Mouse (Mus musculus): ENCODE data around the gene Zcchc2. TPM values are rescaled to one million over a fixed set of nuclear protein-coding genes. Genes with fewer than 3 reads are reported as not detected.

The Zcchc2 gene
- polyA plus RNA-seq, 2 experiments = 2.8 to 12.1 TPM

- no peak overlapping the region for H3K27ac ChIP-seq (replicated peaks; ENCODE audit: low read depth, low read length)
- ATAC-seq (ENCODE audit: low FRiP score, low read depth) (no peak), DNase-seq (ENCODE audit: low spot score) (no peak)
- H3K9me3 ChIP-seq (ENCODE audit: control insufficient read depth, low read length) = no peaks in the 10 kb centered on the region
- no peaks in the 10 kb centered on the region for H3K27me3 ChIP-seq (ENCODE audit: control insufficient read depth, insufficient read depth, low read length)
- no peak overlapping the region for H3K9ac ChIP-seq (ENCODE audit: low read depth, low read length, severe bottlenecking)
- no peak overlapping the region for H3K4me3 ChIP-seq (replicated peaks; ENCODE audit: low read length)
- WGBS = 34% methylated on average over 4 of the region's 4 CpGs
- no peaks in the 10 kb centered on the region for H3K4me1 ChIP-seq (ENCODE audit: control insufficient read depth, insufficient read depth, low read length)
- H3K36me3 ChIP-seq (ENCODE audit: control insufficient read depth, insufficient read depth, low read length) = no peaks in the 10 kb centered on the region
- H3K4me2 ChIP-seq (replicated peaks; ENCODE audit: low read depth, low read length, severe bottlenecking) = no peak overlapping the region
- no peak for TF ChIP-seq POLR2A (IDR thresholded peaks at IDR 0.05; ENCODE audit: borderline replicate concordance, extremely low read depth, insufficient read depth, insufficient read length)
These were observed 25.7 kb upstream of the Zcchc2 start for GRCm38 (mm10) chr1:105964514-105964913.

GRCm38 (mm10) chr1:105965189-105965588, 25.0 kb upstream of the Zcchc2 start:
- no peaks in the 10 kb centered on the region for H3K4me1 ChIP-seq (ENCODE audit: control insufficient read depth, insufficient read depth, low read length)
- 74% methylated on average over 5 of the region's 5 CpGs for WGBS
- DNase-seq (ENCODE audit: low spot score) (peak; percentile 5), ATAC-seq (ENCODE audit: low FRiP score, low read depth) (no peak)
- H3K27me3 ChIP-seq (ENCODE audit: control insufficient read depth, insufficient read depth, low read length) = no peaks in the 10 kb centered on the region
- TF ChIP-seq POLR2A (IDR thresholded peaks at IDR 0.05; ENCODE audit: borderline replicate concordance, extremely low read depth, insufficient read depth, insufficient read length) = no peak
- no peak overlapping the region for H3K4me2 ChIP-seq (replicated peaks; ENCODE audit: low read depth, low read length, severe bottlenecking)
- H3K27ac ChIP-seq (replicated peaks; ENCODE audit: low read depth, low read length) = no peak overlapping the region
- no peak overlapping the region for H3K9ac ChIP-seq (ENCODE audit: low read depth, low read length, severe bottlenecking)
- H3K9me3 ChIP-seq (ENCODE audit: control insufficient read depth, low read length) = no peaks in the 10 kb centered on the region
- no peaks in the 10 kb centered on the region for H3K36me3 ChIP-seq (ENCODE audit: control insufficient read depth, insufficient read depth, low read length)
- no peak overlapping the region for H3K4me3 ChIP-seq (replicated peaks; ENCODE audit: low read length)

GRCm38 (mm10) chr1:105971490-105972170, 18.6 kb upstream of the Zcchc2 start:
- H3K9ac ChIP-seq (ENCODE audit: low read depth, low read length, severe bottlenecking) = no peak overlapping the region
- H3K4me1 ChIP-seq (ENCODE audit: control insufficient read depth, insufficient read depth, low read length) = peaks cover 3% of the 10 kb centered on the region; the same call in 1 of the 2 replicates
- no peaks in the 10 kb centered on the region for H3K36me3 ChIP-seq (ENCODE audit: control insufficient read depth, insufficient read depth, low read length)
- H3K27ac ChIP-seq (replicated peaks; ENCODE audit: low read depth, low read length) = no peak overlapping the region
- DNase-seq (ENCODE audit: low spot score) (no peak), ATAC-seq (ENCODE audit: low FRiP score, low read depth) (no peak)
- H3K27me3 ChIP-seq (ENCODE audit: control insufficient read depth, insufficient read depth, low read length) = no peaks in the 10 kb centered on the region
- no peaks in the 10 kb centered on the region for H3K9me3 ChIP-seq (ENCODE audit: control insufficient read depth, low read length)
- no peak for TF ChIP-seq POLR2A (IDR thresholded peaks at IDR 0.05; ENCODE audit: borderline replicate concordance, extremely low read depth, insufficient read depth, insufficient read length)
- WGBS = 50% methylated on average over 10 of the region's 10 CpGs
- no peak overlapping the region for H3K4me3 ChIP-seq (replicated peaks; ENCODE audit: low read length)
- no peak overlapping the region for H3K4me2 ChIP-seq (replicated peaks; ENCODE audit: low read depth, low read length, severe bottlenecking)

DNA sequence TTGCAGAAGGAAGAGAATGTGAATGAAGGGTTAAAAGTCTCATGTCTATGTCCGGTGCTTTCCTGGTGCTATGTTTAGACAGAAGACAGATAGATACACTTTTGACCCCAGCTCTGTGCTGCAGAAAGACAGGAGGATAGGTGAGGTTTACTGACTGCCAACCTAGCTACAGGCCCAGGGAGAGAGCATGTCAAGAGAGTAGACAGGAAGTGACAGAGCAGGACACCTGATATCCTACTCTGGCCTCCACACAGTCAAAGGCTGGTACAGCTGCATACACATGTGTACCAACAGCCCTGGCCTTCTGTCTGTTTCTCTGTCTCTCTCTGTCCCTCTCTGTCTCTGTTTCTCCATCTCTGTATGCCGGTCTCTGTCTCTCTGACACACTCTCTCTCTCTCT, 16.2 kb upstream of the Zcchc2 start:
- TF ChIP-seq POLR2A (IDR thresholded peaks at IDR 0.05; ENCODE audit: borderline replicate concordance, extremely low read depth, insufficient read depth, insufficient read length) = no peak
- DNase-seq (ENCODE audit: low spot score) (no peak), ATAC-seq (ENCODE audit: low FRiP score, low read depth) (no peak)
- H3K27me3 ChIP-seq (ENCODE audit: control insufficient read depth, insufficient read depth, low read length) = no peaks in the 10 kb centered on the region
- H3K27ac ChIP-seq (replicated peaks; ENCODE audit: low read depth, low read length) = no peak overlapping the region
- no peak overlapping the region for H3K9ac ChIP-seq (ENCODE audit: low read depth, low read length, severe bottlenecking)
- H3K4me3 ChIP-seq (replicated peaks; ENCODE audit: low read length) = no peak overlapping the region
- no peaks in the 10 kb centered on the region for H3K9me3 ChIP-seq (ENCODE audit: control insufficient read depth, low read length)
- peaks cover 3% of the 10 kb centered on the region; the same call in 1 of the 2 replicates for H3K4me1 ChIP-seq (ENCODE audit: control insufficient read depth, insufficient read depth, low read length)
- no peak overlapping the region for H3K4me2 ChIP-seq (replicated peaks; ENCODE audit: low read depth, low read length, severe bottlenecking)
- no peaks in the 10 kb centered on the region for H3K36me3 ChIP-seq (ENCODE audit: control insufficient read depth, insufficient read depth, low read length)
- WGBS = 67% methylated on average over 2 of the region's 2 CpGs

GRCm38 (mm10) chr1:105977446-105978094, 12.6 kb upstream of the Zcchc2 start:
- Histone ChIP-seq H3K36me3 (ENCODE audit: control insufficient read depth, insufficient read depth, low read length) (no peaks in the 10 kb centered on the region), H3K9me3 (ENCODE audit: control insufficient read depth, low read length) (no peaks in the 10 kb centered on the region), H3K27ac (replicated peaks; ENCODE audit: low read depth, low read length) (no peak overlapping the region), H3K9ac (ENCODE audit: low read depth, low read length, severe bottlenecking) (no peak overlapping the region), H3K4me2 (replicated peaks; ENCODE audit: low read depth, low read length, severe bottlenecking) (no peak overlapping the region), H3K27me3 (ENCODE audit: control insufficient read depth, insufficient read depth, low read length) (no peaks in the 10 kb centered on the region), H3K4me3 (replicated peaks; ENCODE audit: low read length) (no peak overlapping the region), H3K4me1 (ENCODE audit: control insufficient read depth, insufficient read depth, low read length) (no peaks in the 10 kb centered on the region)
- no peak for DNase-seq (ENCODE audit: low spot score)
- 92% methylated on average over 7 of the region's 7 CpGs for WGBS
- no peak for TF ChIP-seq POLR2A (IDR thresholded peaks at IDR 0.05; ENCODE audit: borderline replicate concordance, extremely low read depth, insufficient read depth, insufficient read length)
- no peak for ATAC-seq (ENCODE audit: low FRiP score, low read depth)
